Mouse (Mus musculus) liver, adult (tissue): Measurements from ENCODE around the gene Lmo7.

ENCODE experiments used
- GATA4 ChIP-seq: IDR thresholded peaks from 2 replicates; pipeline ENCODE4 v1.6.1; 2014; ENCODE audit warnings: mild to moderate bottlenecking, low read length; ENCODE audit not compliant: insufficient replicate concordance

The Lmo7 gene

GRCm38 (mm10) chr14:101879050-101879694, 149.4 kb downstream of the Lmo7 start:
- TF ChIP-seq GATA4 = no peak

GRCm38 (mm10) chr14:101882966-101883365, 153.2 kb downstream of the Lmo7 start:
- TF ChIP-seq GATA4 = no peak

GRCm38 (mm10) chr14:101883787-101884186, 154.0 kb downstream of the Lmo7 start:
- TF ChIP-seq GATA4 = no peak

GRCm38 (mm10) chr14:101886320-101886719, 156.6 kb downstream of the Lmo7 start:
- TF ChIP-seq GATA4 = no peak

GRCm38 (mm10) chr14:101891903-101892448, 162.2 kb downstream of the Lmo7 start:
- TF ChIP-seq GATA4 = no peak

GRCm38 (mm10) chr14:101892496-101892895, 162.7 kb downstream of the Lmo7 start:
- no peak for TF ChIP-seq GATA4

- TF ChIP-seq GATA4 = no peak
Measured at GRCm38 (mm10) chr14:101893215-101893614, 163.5 kb downstream of the Lmo7 start.

GRCm38 (mm10) chr14:101898250-101898649, 168.5 kb downstream of the Lmo7 start:
- no peak for TF ChIP-seq GATA4

- TF ChIP-seq GATA4 = no peak
Measured at GRCm38 (mm10) chr14:101901496-101901895, 171.7 kb downstream of the Lmo7 start.

GRCm38 (mm10) chr14:101901976-101902375, 172.2 kb downstream of the Lmo7 start:
- TF ChIP-seq GATA4 = no peak

- TF ChIP-seq GATA4 = no peak
Measured at GRCm38 (mm10) chr14:101903722-101904121, 174.0 kb downstream of the Lmo7 start.

GRCm38 (mm10) chr14:101911983-101912382, 182.2 kb downstream of the Lmo7 start:
- TF ChIP-seq GATA4 = no peak

GRCm38 (mm10) chr14:101912392-101912791, 182.6 kb downstream of the Lmo7 start:
- no peak for TF ChIP-seq GATA4

GRCm38 (mm10) chr14:101914321-101914720, 184.6 kb downstream of the Lmo7 start:
- TF ChIP-seq GATA4 = no peak

- no peak for TF ChIP-seq GATA4
Measured at GRCm38 (mm10) chr14:101915867-101916266, 186.1 kb downstream of the Lmo7 start.

- no peak for TF ChIP-seq GATA4
Measured at GRCm38 (mm10) chr14:101918471-101918870, 188.7 kb downstream of the Lmo7 start.
